Comparison of ENCODE assay signal across 29 mouse cellular contexts in the genomic region with DNA sequence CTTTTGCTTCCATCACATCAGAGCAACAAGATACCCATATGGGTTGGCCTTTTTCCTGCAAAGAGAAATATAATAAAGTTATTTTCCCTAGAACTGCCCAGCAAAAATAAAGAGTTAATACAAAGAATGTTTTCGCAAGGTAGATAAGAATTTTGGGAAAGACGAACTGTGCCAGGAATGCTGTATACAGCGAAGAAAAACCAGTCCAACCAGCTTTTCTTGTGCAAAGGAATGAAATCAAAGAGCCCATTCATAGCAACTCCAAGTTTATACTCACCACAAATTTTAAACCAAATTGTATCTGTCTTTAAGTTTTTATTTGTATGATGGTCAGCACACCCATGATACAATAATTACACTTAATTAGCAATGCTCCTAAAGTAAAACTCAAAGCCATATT. TPM values are rescaled to one million over a fixed set of nuclear protein-coding genes. Genes with fewer than 3 reads are reported as not detected.
DNase-seq lines count a peak whose midpoint lies in the region; ATAC-seq and TF ChIP-seq lines count a peak whose summit lies in the region.
"Had no signal": no experiment of that assay in that cellular context is flagged by ENCODE, and none has a peak within 500 bp of the region (broad histone marks: within the 10 kb centered on the region; RNA-seq: fewer than 3 reads in every experiment).

No protein-coding gene starts in this region.

- WGBS in intestine, embryonic 14.5 days, result 54% methylated on average over 3 of the region's 3 CpGs
- 56% methylated on average over 3 of the region's 3 CpGs for WGBS in intestine, embryonic 16.5 days
- 56% methylated on average over 3 of the region's 3 CpGs for WGBS in limb, embryonic 14.5 days
- WGBS in limb, embryonic 10.5 days, result 75% methylated on average over 3 of the region's 3 CpGs

- no peaks in the 10 kb centered on the region for H3K27me3 ChIP-seq in intestine, embryonic 14.5 days (replicated peaks; ENCODE audit: control insufficient read depth, insufficient read depth, low read length)
- H3K27me3 ChIP-seq in intestine, embryonic 16.5 days (replicated peaks; ENCODE audit: control insufficient read depth, insufficient read depth, low read length), result no peaks in the 10 kb centered on the region
- no peaks in the 10 kb centered on the region for H3K27me3 ChIP-seq in limb, embryonic 14.5 days (ENCODE audit: control insufficient read depth, insufficient read depth, low read length)
- H3K27me3 ChIP-seq in limb, embryonic 10.5 days (ENCODE audit: low read depth, poor library complexity, severe bottlenecking), result no peaks in the 10 kb centered on the region
- H3K27me3 ChIP-seq: embryonic facial prominence, embryonic 12.5 days; midbrain, embryonic 12.5 days had no signal

- TF ChIP-seq CTCF in gastrocnemius, adult 2 months (IDR thresholded peaks at IDR 0.05), result no peak

- ATAC-seq in intestine, embryonic 14.5 days (replicated peaks; ENCODE audit: low FRiP score, low TSS enrichment, low read depth), result 0 out of 2 replicates have a peak, but pooled peaks have one; percentile 40
- ATAC-seq in intestine, embryonic 16.5 days, result no peak
- ATAC-seq in limb, embryonic 14.5 days (ENCODE audit: low FRiP score, low read depth), result no peak
- ATAC-seq: CD4-positive, CD25-positive, alpha-beta regulatory T cell, adult 4 months; forebrain, embryonic 14.5 days; hindbrain, embryonic 16.5 days had no signal

- no peaks in the 10 kb centered on the region for H3K4me1 ChIP-seq in intestine, embryonic 14.5 days (replicated peaks; ENCODE audit: control insufficient read depth, insufficient read depth, low read length)
- H3K4me1 ChIP-seq in intestine, embryonic 16.5 days (ENCODE audit: control insufficient read depth, insufficient read depth, low read length), result 0 out of 2 replicates have a peak, but pooled peaks cover 6% of the 10 kb centered on the region
- no peaks in the 10 kb centered on the region for H3K4me1 ChIP-seq in limb, embryonic 14.5 days (ENCODE audit: control insufficient read depth, insufficient read depth, low read length)
- 0 out of 2 replicates have a peak, but pooled peaks cover 3% of the 10 kb centered on the region for H3K4me1 ChIP-seq in limb, embryonic 10.5 days
- H3K4me1 ChIP-seq: embryonic facial prominence, embryonic 12.5 days; midbrain, embryonic 12.5 days had no signal

- no peak overlapping the region for H3K9ac ChIP-seq in intestine, embryonic 14.5 days (ENCODE audit: low read length)
- no peak overlapping the region for H3K9ac ChIP-seq in intestine, embryonic 16.5 days (ENCODE audit: low read depth, low read length)
- no peak overlapping the region for H3K9ac ChIP-seq in limb, embryonic 14.5 days (ENCODE audit: low read depth, low read length, severe bottlenecking)
- H3K9ac ChIP-seq: embryonic facial prominence, embryonic 12.5 days; midbrain, embryonic 12.5 days had no signal

- no peak for DNase-seq in intestine, embryonic 14.5 days (ENCODE audit: low spot score)
- DNase-seq in limb, embryonic 14.5 days (ENCODE audit: low spot score), result peak; percentile 7
- DNase-seq in limb, embryonic 10.5 days (ENCODE audit: low spot score), result no peak
- DNase-seq in R1 (ENCODE audit: low read depth, low spot score), result peak; percentile 13
- peak; percentile 49 for DNase-seq in lung, postnatal 25 days (ENCODE audit: low spot score)
- DNase-seq in spleen, postnatal 14 days (ENCODE audit: low spot score in 2 of 2), result no peak
- DNase-seq in gastrocnemius, adult 2 months, result no peak
- DNase-seq: adrenal gland, postnatal 36 days; cerebellum, adult 9-10 months; gastrocnemius, postnatal 10 days; heart, postnatal 4 days; left cerebral cortex, postnatal 4 days; thymus, postnatal 14 days had no signal

- no peak overlapping the region for H3K4me2 ChIP-seq in intestine, embryonic 14.5 days (ENCODE audit: low read length)
- no peak overlapping the region for H3K4me2 ChIP-seq in intestine, embryonic 16.5 days (ENCODE audit: low read depth, low read length)
- no peak overlapping the region for H3K4me2 ChIP-seq in limb, embryonic 14.5 days (replicated peaks; ENCODE audit: low read depth, low read length, severe bottlenecking)
- H3K4me2 ChIP-seq: embryonic facial prominence, embryonic 12.5 days; midbrain, embryonic 12.5 days had no signal

- no peak overlapping the region for H3K4me3 ChIP-seq in intestine, embryonic 14.5 days (ENCODE audit: low read depth, low read length)
- no peak overlapping the region for H3K4me3 ChIP-seq in intestine, embryonic 16.5 days (ENCODE audit: low read length)
- H3K4me3 ChIP-seq in limb, embryonic 14.5 days (replicated peaks; ENCODE audit: low read length), result no peak overlapping the region
- H3K4me3 ChIP-seq in limb, embryonic 10.5 days, result no peak overlapping the region
- no peak overlapping the region for H3K4me3 ChIP-seq in gastrocnemius, adult 2 months
- H3K4me3 ChIP-seq: embryonic facial prominence, embryonic 12.5 days; heart, embryonic 10.5 days; midbrain, embryonic 12.5 days had no signal

- TF ChIP-seq POLR2A in limb, embryonic 14.5 days (IDR thresholded peaks at IDR 0.05; ENCODE audit: borderline replicate concordance, extremely low read depth, insufficient read depth, insufficient read length), result no peak

- intact Hi-C loops in gastrocnemius, adult 2 months (cut with DNase I), result loop anchor here (5.0 kb wide), 2 partner anchors 113 to 168 kb away; a partner anchor contains a TSS

- no peaks in the 10 kb centered on the region for H3K9me3 ChIP-seq in intestine, embryonic 14.5 days (ENCODE audit: control insufficient read depth, low read length)
- no peaks in the 10 kb centered on the region for H3K9me3 ChIP-seq in intestine, embryonic 16.5 days (ENCODE audit: control insufficient read depth, low read length)
- no peaks in the 10 kb centered on the region for H3K9me3 ChIP-seq in limb, embryonic 14.5 days (ENCODE audit: control insufficient read depth, low read length)
- no peaks in the 10 kb centered on the region for H3K9me3 ChIP-seq in limb, embryonic 10.5 days (replicated peaks)
- H3K9me3 ChIP-seq: embryonic facial prominence, embryonic 12.5 days; heart, embryonic 10.5 days; midbrain, embryonic 12.5 days had no signal

- H3K36me3 ChIP-seq in intestine, embryonic 14.5 days (ENCODE audit: control insufficient read depth, insufficient read depth, low read length), result no peaks in the 10 kb centered on the region
- no peaks in the 10 kb centered on the region for H3K36me3 ChIP-seq in intestine, embryonic 16.5 days (ENCODE audit: control insufficient read depth, insufficient read depth, low read length)
- H3K36me3 ChIP-seq in limb, embryonic 14.5 days (ENCODE audit: control insufficient read depth, insufficient read depth, low read length), result no peaks in the 10 kb centered on the region
- no peaks in the 10 kb centered on the region for H3K36me3 ChIP-seq in limb, embryonic 10.5 days
- H3K36me3 ChIP-seq: embryonic facial prominence, embryonic 12.5 days; heart, embryonic 10.5 days; midbrain, embryonic 12.5 days had no signal

- no peak overlapping the region for H3K27ac ChIP-seq in intestine, embryonic 14.5 days (ENCODE audit: low read depth)
- no peak overlapping the region for H3K27ac ChIP-seq in intestine, embryonic 16.5 days (ENCODE audit: low read length)
- no peak overlapping the region for H3K27ac ChIP-seq in limb, embryonic 14.5 days (replicated peaks; ENCODE audit: low read depth, low read length)
- no peak overlapping the region for H3K27ac ChIP-seq in limb, embryonic 10.5 days
- H3K27ac ChIP-seq in gastrocnemius, adult 2 months, result no peak overlapping the region
- H3K27ac ChIP-seq: embryonic facial prominence, embryonic 12.5 days; heart, embryonic 10.5 days; midbrain, embryonic 12.5 days had no signal

RNA-seq across cellular contexts. Expression of a gene that starts 13.8 kb away (rescaled TPM):
- 31.7 and 34.1 TPM in 2 replicates for polyA plus RNA-seq in intestine, embryonic 14.5 days (2014; fragmentation: Nextera tagmentation; extraction: Ambion mirVana)
- 45.0 and 45.9 TPM in 2 replicates for polyA plus RNA-seq in intestine, embryonic 16.5 days (2015; fragmentation: Nextera tagmentation; extraction: Ambion mirVana)
- 9.2 and 9.5 TPM in 2 replicates for polyA plus RNA-seq in limb, embryonic 14.5 days (2012; rRNA removed)
- polyA plus RNA-seq in limb, embryonic 14.5 days (2014; fragmentation: Nextera tagmentation; extraction: Ambion mirVana), result 11.5 and 13.5 TPM in 2 replicates
- polyA plus RNA-seq in limb, embryonic 10.5 days (2016; fragmentation: Nextera tagmentation; extraction: Ambion mirVana), result 27.8 and 28.3 TPM in 2 replicates
- total RNA-seq in gastrocnemius, adult 2 months (2021), result 1 to 10 TPM; 1.3 to 1.8 TPM
- total RNA-seq: megakaryocyte, adult 5-6 weeks had no signal
- polyA plus RNA-seq: CD4-positive, CD25-positive, alpha-beta regulatory T cell, adult 4 months had no signal

RNA-seq across cellular contexts. Expression of a gene that starts 24.6 kb away (rescaled TPM):
- polyA plus RNA-seq in intestine, embryonic 14.5 days (2014; fragmentation: Nextera tagmentation; extraction: Ambion mirVana), result 0.55 and 0.87 TPM in 2 replicates
- 4.6 and 7.6 TPM in 2 replicates for polyA plus RNA-seq in intestine, embryonic 16.5 days (2015; fragmentation: Nextera tagmentation; extraction: Ambion mirVana)
- 0.01 TPM in 2 replicates for polyA plus RNA-seq in limb, embryonic 14.5 days (2012; rRNA removed)
- not detected in 2 replicates for polyA plus RNA-seq in limb, embryonic 14.5 days (2014; fragmentation: Nextera tagmentation; extraction: Ambion mirVana)
- not detected in 2 replicates for polyA plus RNA-seq in limb, embryonic 10.5 days (2016; fragmentation: Nextera tagmentation; extraction: Ambion mirVana)
- total RNA-seq in gastrocnemius, adult 2 months (2021), result under 1 TPM; 0.08 to 0.11 TPM
- total RNA-seq: adrenal gland, adult 18-20 months; granulocyte monocyte progenitor cell, adult 5-6 weeks; heart, postnatal 4 days; layer of hippocampus, postnatal 14 days; left cerebral cortex, adult 8-10 months; left cerebral cortex, postnatal 4 days; liver, adult 2 months; megakaryocyte, adult 5-6 weeks; neutrophil, adult 5-6 weeks had no signal
- polyA plus RNA-seq: CD4-positive, CD25-positive, alpha-beta regulatory T cell, adult 4 months; embryonic facial prominence, embryonic 12.5 days; forebrain, embryonic 14.5 days; frontal cortex, adult 2 months; heart, embryonic 10.5 days; heart, embryonic 16.5 days; hindbrain, embryonic 16.5 days; liver, adult 2 months; midbrain, embryonic 12.5 days had no signal

Comparison
In these comparisons a context has a peak if more than half of its experiments do, and no peak if none do; other contexts are left out.
1. DNase-seq: peak in limb, embryonic 14.5 days (single experiment), R1 (single experiment) and lung, postnatal 25 days (single experiment); none in intestine, embryonic 14.5 days (single experiment), limb, embryonic 10.5 days (single experiment), spleen, postnatal 14 days (0 of 2) and gastrocnemius, adult 2 months (single experiment).